Mouse (Mus musculus) adrenal gland, postnatal 10 days (tissue): ENCODE data around the gene Hnrnpl. TPM values are rescaled to one million over a fixed set of nuclear protein-coding genes. Genes with fewer than 3 reads are reported as not detected.

Experiments used
- DNase-seq: peaks from one replicate; pipeline ENCODE4 v3.0.0; 2021; ENCODE audit warnings: mixed read lengths
- total RNA-seq, 2 experiments: library from RNA; stranded (reverse); gene quantifications; 2 replicates each; pipeline ENCODE4 v1.2.3; 2021

Hnrnpl gene
- total RNA-seq, 2 experiments from 2014 or later = 459 to 528 TPM

DNA sequence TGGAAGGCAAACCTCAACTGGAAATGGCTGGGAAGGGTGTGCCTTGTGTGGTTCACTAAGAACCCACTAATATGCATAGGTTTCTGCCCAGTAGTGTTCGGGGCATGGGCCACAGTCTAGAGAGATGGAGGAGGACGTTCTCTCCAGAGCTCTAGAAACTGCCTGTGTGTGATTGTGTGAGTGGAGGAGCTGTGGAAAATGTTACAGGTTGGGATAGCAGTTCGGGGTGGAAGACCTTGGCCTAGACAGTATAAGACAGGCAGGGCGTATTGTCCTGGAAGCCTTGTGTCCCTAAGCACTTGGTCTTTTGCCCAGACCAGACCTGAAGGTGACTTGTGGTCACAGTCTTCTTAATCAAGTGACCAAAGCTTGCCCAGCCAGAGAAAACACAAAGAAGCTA, 4.1 kb downstream of the Hnrnpl start:
- DNase-seq = no peak

DNA sequence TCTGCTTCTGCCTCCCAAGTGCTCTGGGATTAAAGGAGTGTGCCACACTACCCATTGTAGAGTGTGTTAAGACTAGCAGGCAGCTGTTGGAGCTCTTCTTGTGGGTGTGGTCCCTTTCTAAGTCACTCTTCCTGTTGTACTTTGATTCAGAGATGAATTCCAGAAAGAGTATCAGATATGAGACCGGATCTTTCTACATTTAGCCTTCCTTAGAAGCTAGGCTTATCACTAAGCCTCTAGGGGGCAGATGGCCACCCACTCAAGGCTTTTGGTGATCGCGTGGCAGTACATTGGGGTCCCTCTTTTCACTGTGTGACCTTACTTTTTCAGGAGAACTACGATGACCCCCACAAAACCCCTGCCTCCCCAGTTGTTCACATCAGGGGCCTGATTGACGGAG, 4.6 kb downstream of the Hnrnpl start:
- no peak for DNase-seq

DNA sequence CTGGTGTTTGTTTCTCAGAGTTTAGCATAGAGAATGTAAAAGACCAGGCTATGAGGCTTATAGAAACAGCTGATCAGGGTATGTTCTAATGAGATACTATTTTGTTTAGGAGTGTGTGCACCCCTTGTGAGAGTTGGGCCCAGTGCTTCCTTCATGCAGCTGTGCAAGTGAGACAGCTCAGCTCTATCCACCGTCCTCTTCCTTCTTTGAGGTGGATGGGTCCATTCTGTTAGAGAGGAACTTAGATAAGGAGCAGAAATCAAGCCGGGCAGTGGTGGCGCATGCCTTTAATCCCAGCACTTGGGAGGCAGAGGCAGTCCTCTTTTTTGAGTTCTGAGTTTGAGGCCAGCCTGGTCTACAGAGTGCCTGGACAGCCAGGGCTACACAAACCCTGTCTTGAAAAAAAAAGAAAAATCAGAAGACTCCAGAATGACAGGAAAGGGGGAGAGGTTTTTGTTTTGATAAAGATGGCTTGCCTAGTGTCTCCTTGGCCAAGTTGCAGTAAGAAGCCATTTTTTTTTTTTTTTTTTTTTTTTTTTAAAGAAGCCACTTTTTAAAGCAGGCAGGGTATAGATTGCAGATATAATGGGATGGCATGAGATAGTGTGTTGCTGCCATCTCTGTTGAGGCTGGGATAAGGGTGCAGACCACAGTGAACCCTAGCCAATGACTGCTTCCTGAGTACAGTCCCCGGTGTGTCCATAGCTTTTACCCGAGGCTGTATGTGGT, 6.1 kb downstream of the Hnrnpl start:
- no peak for DNase-seq

GRCm38 (mm10) chr7:28815230-28815629, 6.9 kb downstream of the Hnrnpl start:
- DNase-seq = no peak

DNA sequence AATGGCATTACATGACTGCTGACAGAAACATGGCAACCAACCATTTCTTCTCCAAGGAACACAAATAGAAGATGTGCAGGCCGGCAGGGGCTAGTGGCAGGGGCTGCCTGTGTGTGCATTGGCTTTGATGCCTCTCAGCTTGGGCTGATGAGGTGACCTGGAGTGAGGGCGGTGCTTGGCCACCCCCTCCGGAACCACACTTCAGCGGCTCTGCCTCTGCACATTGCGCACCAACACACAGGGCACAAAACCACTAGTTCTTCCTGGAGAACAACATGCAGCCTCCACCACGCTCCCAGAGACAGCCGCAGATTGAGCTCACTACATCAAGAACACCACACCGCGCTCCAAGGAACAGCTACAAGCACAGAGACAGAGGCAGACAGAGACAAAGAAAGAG, 7.9 kb downstream of the Hnrnpl start:
- DNase-seq = no peak

DNA sequence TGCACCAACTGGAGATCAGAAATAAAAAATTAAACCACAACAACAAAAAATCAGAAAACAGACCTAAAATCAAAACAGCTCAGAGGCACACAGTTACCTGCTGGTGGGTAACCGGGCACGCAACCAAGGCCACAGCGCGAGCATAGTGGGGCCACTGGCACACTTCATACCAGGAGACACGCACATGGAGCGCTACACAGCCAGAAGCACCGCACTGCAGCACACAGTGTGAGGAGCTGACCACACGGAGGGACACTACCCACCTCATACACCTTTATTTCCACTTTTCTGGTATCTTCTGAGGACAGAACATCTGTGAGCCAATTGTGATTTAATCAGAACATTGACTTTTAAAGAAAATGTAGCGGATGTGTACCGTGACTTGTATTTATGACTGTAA, 8.6 kb downstream of the Hnrnpl start:
- no peak for DNase-seq

DNA sequence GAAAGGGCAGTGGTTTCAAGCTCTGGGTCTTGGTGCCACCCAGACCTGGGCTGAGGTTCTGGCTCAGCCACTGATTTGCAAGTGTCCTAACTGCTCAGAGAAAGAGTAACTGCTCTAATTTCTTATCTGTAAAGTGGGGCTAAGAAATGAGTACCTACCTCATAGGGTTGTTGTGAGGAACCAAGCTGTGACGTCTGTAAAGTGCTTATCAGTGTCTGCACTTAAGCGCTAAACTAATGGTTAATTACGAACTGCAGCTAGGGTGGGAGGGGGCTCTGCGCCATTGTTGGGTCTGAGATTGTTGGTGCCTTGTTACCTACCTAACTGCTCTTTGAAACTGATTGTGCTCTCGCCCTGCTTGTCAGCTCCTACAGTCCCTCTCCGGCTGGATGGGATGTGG, 9.2 kb downstream of the Hnrnpl start:
- DNase-seq = no peak

DNA sequence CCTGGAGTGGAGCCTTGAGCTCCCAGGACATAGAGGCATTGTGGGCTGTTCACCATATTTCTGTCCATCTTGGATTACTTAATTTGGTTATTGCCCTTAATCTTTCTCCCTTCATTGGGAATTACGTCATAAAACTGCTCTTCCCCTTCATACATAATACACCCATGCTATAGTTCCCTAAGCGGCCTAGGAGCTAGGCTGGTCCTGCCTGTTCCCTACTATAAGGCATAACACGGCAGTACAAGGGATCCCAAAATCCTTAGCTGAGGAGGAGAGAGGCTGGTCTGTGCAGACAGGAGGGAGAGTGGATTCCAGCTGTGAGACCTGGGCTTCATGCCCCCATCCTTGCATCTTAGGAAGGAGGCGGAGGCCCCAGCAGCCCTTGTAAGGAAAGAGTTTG, 9.6 kb downstream of the Hnrnpl start:
- no peak for DNase-seq

- DNase-seq = no peak
Measured at GRCm38 (mm10) chr7:28818436-28818835, 10.1 kb downstream of the Hnrnpl start.

DNA sequence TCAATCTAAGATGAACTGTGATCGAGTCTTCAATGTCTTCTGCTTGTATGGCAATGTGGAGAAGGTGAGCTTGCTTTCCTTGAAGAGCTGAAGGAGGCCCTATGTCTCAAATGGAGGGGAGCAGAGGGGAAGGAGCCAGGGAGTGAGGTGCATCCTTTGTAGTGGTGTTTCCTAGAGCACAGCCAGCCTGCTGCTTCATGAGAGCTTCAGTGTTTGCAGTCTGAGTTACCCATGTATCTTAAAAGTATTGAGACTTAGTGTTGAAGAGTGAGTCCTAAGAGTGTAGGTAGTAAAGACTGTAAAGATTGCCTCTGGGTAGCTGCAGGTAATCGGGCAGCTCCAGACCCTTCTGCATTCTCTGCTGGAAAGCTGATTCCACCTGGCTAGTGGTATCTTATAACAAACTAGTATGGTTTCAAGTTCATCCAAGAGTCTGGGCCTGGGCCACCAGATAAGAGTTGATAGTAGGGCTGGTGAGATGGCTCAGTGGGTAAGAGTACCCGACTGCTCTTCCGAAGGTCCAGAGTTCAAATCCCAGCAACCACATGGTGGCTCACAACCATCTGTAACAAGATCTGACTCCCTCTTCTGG, 10.6 kb downstream of the Hnrnpl start:
- no peak for DNase-seq

GRCm38 (mm10) chr7:28819571-28819970, 11.2 kb downstream of the Hnrnpl start:
- no peak for DNase-seq

- no peak for DNase-seq
Measured at GRCm38 (mm10) chr7:28820358-28821260, 12.3 kb downstream of the Hnrnpl start.

DNA sequence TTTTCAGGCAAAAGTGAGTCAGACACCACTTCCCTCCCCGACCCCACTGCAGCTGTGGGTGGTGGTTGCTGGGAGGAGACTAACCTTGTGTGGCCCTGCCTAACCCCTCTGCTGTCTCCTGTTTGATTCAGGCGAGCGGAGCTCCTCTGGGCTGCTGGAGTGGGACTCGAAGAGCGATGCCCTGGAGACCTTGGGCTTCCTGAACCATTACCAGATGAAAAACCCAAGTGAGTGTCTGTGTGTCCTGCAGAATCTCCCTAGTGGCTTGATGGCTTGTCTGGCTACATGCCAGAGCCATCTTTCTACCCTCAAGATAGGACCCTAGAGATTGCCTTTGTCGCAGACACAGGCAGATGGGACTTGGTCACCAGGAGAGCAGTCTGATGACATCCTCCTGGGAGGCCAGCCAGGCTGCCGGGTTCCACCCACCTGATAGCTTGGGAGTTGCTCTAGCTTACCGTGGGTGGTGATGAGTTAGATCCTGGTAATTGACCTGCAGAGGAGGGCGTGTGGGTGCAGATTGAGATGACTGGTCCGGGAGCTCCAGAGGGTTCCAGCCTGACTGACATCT, 13.0 kb downstream of the Hnrnpl start:
- peak; percentile 79 for DNase-seq

DNA sequence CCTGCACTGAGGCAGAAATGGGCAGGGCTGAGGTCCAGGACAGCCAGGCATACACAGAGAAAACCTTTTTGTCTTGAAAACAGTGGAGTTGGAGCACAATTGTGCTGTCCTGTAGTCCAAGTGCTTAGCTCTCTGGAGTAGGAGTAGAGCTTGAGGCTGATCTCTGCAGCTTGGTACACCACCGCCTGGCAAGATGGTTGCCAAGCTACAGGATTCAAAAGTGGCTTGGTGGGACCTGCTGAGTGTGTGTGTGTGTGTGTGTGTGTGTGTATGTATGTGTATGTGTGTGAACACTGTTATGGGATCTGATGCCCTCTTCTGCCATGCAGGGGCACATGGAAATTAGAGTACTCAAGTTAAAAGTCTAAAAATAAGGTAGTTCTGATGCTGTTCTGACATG, 14.2 kb downstream of the Hnrnpl start:
- no peak for DNase-seq

GRCm38 (mm10) chr7:28822993-28823903, 14.9 kb downstream of the Hnrnpl start:
- no peak for DNase-seq

DNA sequence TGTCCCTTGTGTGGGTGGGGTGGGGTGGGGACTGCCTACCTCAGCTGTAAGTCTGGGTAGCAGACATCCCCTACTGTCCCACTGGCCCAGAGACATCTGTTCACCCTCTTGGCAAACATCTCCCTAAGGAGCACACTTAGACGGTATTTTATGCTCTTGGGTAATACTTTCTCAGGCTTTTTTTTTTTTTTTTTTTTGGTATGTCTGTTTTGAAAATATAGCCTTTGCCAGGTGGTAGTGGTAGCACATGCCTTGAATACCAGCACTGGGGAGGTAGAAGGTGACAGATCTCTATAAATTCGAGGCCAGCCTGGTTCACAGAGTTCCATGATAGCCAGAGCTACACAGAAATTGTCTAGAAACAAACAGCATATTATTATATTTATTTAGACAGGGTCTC, 15.6 kb downstream of the Hnrnpl start:
- DNase-seq = no peak

DNA sequence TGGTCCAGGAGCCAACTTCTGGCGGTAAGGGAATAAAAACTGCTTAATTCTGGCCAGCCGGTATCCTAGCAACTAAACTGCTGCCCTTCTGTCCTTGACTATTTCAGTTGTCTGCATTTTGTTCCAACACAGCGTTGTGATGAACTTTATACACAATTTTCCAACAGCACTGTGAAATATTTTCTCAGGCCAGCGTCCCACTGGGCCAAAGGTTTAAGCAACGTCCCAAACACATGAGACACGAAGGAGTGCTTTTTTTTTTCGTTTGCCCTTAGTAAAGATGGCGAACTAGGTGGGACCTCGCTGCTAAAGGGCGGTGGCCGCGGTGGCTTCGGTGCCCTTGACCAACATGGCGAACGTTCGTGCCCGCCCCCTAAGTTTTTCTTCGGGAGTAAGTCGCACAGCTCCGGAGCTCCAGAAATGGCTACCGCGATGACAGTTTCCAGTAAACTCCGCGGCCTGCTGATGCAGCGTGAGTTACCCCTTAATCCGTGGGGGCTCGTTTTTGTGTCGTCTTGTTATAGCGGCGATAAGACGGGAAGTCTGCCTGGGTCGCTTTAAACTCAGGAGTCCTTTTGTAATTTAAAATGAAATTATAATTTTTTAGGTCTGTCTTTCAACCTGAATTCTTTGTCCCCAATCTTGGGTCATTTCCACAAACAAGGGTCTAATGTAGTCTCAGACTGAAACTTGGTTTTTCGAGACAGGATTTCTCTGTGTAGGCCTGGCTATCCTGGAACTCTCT, 16.8 kb downstream of the Hnrnpl start, which contains the start of gene Ech1:
Ech1 (plus strand) TSS at position 277 of the 745 bp plus-strand sequence.
- DNase-seq = peak; percentile 94

- DNase-seq = peak; percentile 53
Measured at GRCm38 (mm10) chr7:28825686-28826401, 17.5 kb downstream of the Hnrnpl start.

- peak; percentile 41 for DNase-seq
Measured at GRCm38 (mm10) chr7:28826402-28826772, 18.0 kb downstream of the Hnrnpl start.

DNA sequence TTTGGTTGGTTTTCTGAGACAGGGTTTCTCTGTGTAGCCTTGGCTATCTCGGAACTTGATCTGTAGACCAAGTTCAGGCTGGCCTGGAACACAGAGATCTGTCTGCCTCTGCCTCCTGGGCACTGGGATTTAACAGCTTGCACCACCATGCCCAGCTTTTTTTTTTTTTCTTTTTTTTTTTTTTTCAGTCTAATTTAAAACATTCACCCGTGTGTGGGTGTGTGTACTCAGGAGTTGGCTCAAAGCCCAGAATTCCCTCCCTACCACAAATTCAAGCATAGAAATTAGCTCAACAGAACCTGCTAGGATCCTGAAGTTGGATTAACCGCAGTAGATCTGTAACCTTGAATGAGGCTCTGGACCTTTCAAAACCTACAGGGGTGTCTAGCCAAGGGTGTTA, 19.0 kb downstream of the Hnrnpl start:
- peak; percentile 61 for DNase-seq
